Mouse (Mus musculus) heart, postnatal 0 days (tissue): ENCODE data around the gene Foxj1.

Experiments used
- CTCF ChIP-seq: IDR thresholded peaks from 2 replicates; pipeline ENCODE4 v1.5.1; 2016; ENCODE audit warnings: antibody characterized with exemption, control low read depth, low read depth
- EP300 ChIP-seq: IDR thresholded peaks from 2 replicates; pipeline ENCODE4 v1.6.1; 2016; ENCODE audit warnings: antibody characterized with exemption, low read depth

- no peak for TF ChIP-seq CTCF
- no peak for TF ChIP-seq EP300
These were observed 38.9 kb downstream of the Foxj1 start for GRCm38 (mm10) chr11:116296191-116296734.
